Mouse (Mus musculus) erythroblast, embryonic 14.5 days (primary cell): ENCODE data around the gene Sox5. TPM values are rescaled to one million over a fixed set of nuclear protein-coding genes. Genes with fewer than 3 reads are reported as not detected.

Experiments used
- H3K27me3 ChIP-seq: 2 replicates; pipeline ENCODE4 v1.6.1; 2012; ENCODE audit warnings: inconsistent platforms; ENCODE audit not compliant: control insufficient read depth
- H3K36me3 ChIP-seq: 2 replicates; pipeline ENCODE4 v1.6.1; 2012; ENCODE audit warnings: mild to moderate bottlenecking, inconsistent platforms; ENCODE audit not compliant: control insufficient read depth
- H3K4me1 ChIP-seq: 2 replicates; pipeline ENCODE4 v1.6.1; 2012; ENCODE audit warnings: inconsistent platforms; ENCODE audit not compliant: control insufficient read depth
- H3K4me3 ChIP-seq: replicated peaks from 2 replicates; pipeline ENCODE3; 2012; ENCODE audit warnings: moderate library complexity, mild to moderate bottlenecking, inconsistent platforms
- H3K9me3 ChIP-seq: 2 replicates; pipeline ENCODE4 v1.6.1; 2012; ENCODE audit warnings: low read length, inconsistent platforms, mixed read lengths; ENCODE audit not compliant: control insufficient read depth
- GATA1 ChIP-seq: IDR thresholded peaks from 2 replicates; pipeline ENCODE4 v1.6.1; 2012; ENCODE audit warnings: low read length, inconsistent platforms, mixed read lengths
- TAL1 ChIP-seq: IDR thresholded peaks from 3 replicates; pipeline ENCODE4 v1.6.1; 2012; ENCODE audit warnings: low read length, inconsistent platforms, mixed read lengths
- polyA plus RNA-seq: library from polyadenylated mRNA; stranded (reverse); fragments of >175 nt; gene quantifications from 2 replicates; pipeline ENCODE4 v1.2.3, GENCODE M21; 2012

The Sox5 gene
- polyA plus RNA-seq, 1 experiment: not detected

- Histone ChIP-seq H3K9me3 (no peaks in the 10 kb centered on the region), H3K4me1 (no peaks in the 10 kb centered on the region), H3K4me3 (no peak overlapping the region), H3K27me3 (no peaks in the 10 kb centered on the region), H3K36me3 (no peaks in the 10 kb centered on the region)
- TF ChIP-seq GATA1 (no peak), TAL1 (no peak)
Observed at GRCm38 (mm10) chr6:144638547-144638946, 143.2 kb downstream of the Sox5 start.

GRCm38 (mm10) chr6:144627539-144628115, 154.2 kb downstream of the Sox5 start:
- Histone ChIP-seq H3K4me1 (no peaks in the 10 kb centered on the region), H3K36me3 (no peaks in the 10 kb centered on the region), H3K4me3 (no peak overlapping the region), H3K27me3 (no peaks in the 10 kb centered on the region), H3K9me3 (no peaks in the 10 kb centered on the region)
- no peak for TF ChIP-seq GATA1
- no peak for TF ChIP-seq TAL1

GRCm38 (mm10) chr6:144621089-144621769, 160.5 kb downstream of the Sox5 start:
- Histone ChIP-seq H3K4me3 (no peak overlapping the region), H3K36me3 (no peaks in the 10 kb centered on the region), H3K4me1 (no peaks in the 10 kb centered on the region), H3K9me3 (no peaks in the 10 kb centered on the region), H3K27me3 (no peaks in the 10 kb centered on the region)
- TF ChIP-seq GATA1 (no peak), TAL1 (no peak)

DNA sequence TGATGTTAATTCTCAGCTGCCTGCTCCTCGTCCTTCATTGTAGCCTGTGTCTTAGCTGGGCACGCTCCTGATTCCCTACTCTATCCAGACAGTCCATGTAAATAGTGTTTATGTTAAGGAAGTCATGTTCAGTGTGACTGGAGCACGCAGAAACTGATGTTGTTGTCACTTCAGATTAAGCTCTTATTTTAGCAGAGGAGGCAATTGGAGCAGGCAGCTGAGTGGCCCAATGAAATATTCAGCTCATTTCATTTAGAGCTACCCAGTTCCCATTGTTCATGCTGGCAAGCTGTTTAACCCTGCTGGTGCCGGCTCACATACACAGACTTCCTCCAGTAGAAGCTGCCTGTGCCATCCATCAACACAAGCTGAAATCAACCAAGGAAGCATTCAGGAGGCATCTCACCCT, 170.4 kb downstream of the Sox5 start:
- Histone ChIP-seq H3K4me3 (no peak overlapping the region), H3K9me3 (no peaks in the 10 kb centered on the region), H3K4me1 (peaks cover 9% of the 10 kb centered on the region), H3K36me3 (no peaks in the 10 kb centered on the region), H3K27me3 (no peaks in the 10 kb centered on the region)
- TF ChIP-seq GATA1 (no peak), TAL1 (no peak)

GRCm38 (mm10) chr6:144610878-144611277, 170.9 kb downstream of the Sox5 start:
- Histone ChIP-seq H3K9me3 (no peaks in the 10 kb centered on the region), H3K36me3 (no peaks in the 10 kb centered on the region)
- TF ChIP-seq GATA1: no peak
- TF ChIP-seq TAL1: no peak

DNA sequence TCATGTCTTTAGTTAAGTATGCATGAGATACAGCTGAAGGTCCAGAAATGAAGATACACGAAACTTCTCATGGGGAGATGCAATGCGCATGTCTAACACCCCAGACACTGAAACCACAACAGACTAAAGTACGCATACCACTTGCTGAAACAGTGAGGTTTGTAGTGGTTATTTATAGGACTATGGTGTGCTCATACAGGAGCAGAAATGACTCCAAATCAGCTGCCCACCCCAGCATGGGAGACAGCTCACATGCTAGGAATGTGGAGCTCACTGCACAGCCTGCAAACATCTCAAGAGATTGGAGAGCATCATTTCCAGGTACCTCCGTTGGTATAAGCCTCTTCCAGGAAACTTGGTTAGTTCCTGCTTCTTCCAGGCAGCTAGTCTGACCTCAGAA, 178.9 kb downstream of the Sox5 start:
- Histone ChIP-seq H3K4me3 (no peak overlapping the region), H3K27me3 (no peaks in the 10 kb centered on the region), H3K9me3 (no peaks in the 10 kb centered on the region), H3K36me3 (no peaks in the 10 kb centered on the region; the same call in 1 of the 2 replicates), H3K4me1 (no peaks in the 10 kb centered on the region)
- TF ChIP-seq TAL1: no peak
- no peak for TF ChIP-seq GATA1

More at GRCm38 (mm10) chr6:144610878-144611277, 170.9 kb downstream of the Sox5 start:
- H3K4me1 ChIP-seq: peaks cover 9% of the 10 kb centered on the region
- no peak overlapping the region for H3K4me3 ChIP-seq
- H3K27me3 ChIP-seq: no peaks in the 10 kb centered on the region

- TF ChIP-seq GATA1: no peak
- no peak for TF ChIP-seq TAL1
- H3K9me3 ChIP-seq: no peaks in the 10 kb centered on the region
- H3K4me3 ChIP-seq: no peak overlapping the region
- H3K4me1 ChIP-seq: no peaks in the 10 kb centered on the region
- H3K36me3 ChIP-seq: no peaks in the 10 kb centered on the region; the same call in 1 of the 2 replicates
- H3K27me3 ChIP-seq: no peaks in the 10 kb centered on the region
Observed at GRCm38 (mm10) chr6:144600351-144600750, 181.4 kb downstream of the Sox5 start.

DNA sequence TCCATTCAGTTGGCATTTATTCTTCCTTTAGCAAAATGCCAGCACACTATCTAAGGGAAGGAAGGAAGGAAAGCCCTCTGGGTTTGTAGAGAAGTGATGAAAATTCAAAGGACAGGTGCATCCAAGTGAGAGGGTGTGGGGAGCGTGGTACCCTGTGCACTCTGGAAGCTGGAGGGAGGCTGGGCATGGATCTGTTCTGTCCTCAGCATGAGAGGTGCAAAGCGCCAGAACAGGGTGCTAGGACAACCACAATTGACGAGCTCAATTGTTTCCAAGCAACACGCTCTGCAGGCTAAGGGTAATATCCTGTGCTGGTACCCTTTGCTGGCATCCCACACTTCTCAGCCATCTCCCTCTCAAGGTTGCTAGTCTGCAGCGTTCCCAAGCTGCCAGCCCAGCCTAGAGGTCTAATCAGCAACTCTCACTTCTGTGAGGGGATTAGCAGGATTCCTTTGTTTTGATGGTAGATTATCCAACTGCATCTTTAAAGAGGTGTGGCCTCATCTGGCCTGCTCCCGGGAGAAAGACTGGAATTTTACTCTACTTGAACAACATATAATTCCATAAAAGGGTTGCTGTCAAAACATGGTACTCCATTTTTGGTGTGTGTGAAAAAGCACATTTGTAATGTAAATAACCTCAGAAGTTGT, 183.3 kb downstream of the Sox5 start:
- no peak for TF ChIP-seq TAL1
- no peak for TF ChIP-seq GATA1
- Histone ChIP-seq H3K27me3 (no peaks in the 10 kb centered on the region), H3K4me1 (no peaks in the 10 kb centered on the region), H3K36me3 (no peaks in the 10 kb centered on the region), H3K4me3 (no peak overlapping the region), H3K9me3 (no peaks in the 10 kb centered on the region)

DNA sequence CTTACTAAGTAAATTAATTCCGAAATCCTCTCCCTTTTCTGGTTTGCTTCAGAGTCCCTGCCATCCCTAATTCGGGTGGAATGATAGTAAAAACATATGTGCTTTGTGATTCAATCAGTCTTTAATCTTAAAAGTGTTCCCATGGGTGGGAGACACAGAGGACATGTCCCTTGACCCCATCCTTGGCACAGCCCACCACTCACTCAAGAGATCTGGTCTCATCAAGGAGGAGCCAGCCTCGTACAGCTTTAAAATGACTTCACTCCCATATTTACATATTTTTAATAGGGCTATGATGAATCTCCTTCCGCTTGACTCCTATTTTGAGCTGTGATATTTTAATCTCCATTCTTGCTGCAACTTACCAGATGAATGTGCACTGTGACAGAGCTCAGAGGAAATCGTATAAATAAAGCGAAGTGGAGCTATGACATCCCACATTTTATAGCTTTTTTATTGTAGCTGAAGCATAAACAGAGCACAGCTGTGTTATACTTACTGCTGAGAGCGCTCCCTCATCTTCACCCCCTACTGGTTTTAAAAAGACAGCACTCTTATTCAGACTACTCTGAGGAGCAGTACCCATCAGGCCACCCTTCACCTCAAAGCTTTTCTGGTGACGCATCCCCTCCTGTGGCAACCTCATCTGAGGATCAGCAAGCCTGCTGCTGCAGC, 185.1 kb downstream of the Sox5 start:
- TF ChIP-seq TAL1: no peak
- no peak for TF ChIP-seq GATA1

More for the DNA sequence above, 185.1 kb downstream of the Sox5 start:
- no peaks in the 10 kb centered on the region for H3K4me1 ChIP-seq
- no peaks in the 10 kb centered on the region for H3K9me3 ChIP-seq
- no peaks in the 10 kb centered on the region for H3K27me3 ChIP-seq
- H3K36me3 ChIP-seq: no peaks in the 10 kb centered on the region
- no peak overlapping the region for H3K4me3 ChIP-seq
